In genomic region chr5:146891127-146891526, GRCm38 (mm10) we compare ENCODE assay signal across 8 mouse cellular contexts. TPM values are rescaled to one million over a fixed set of nuclear protein-coding genes. Genes with fewer than 3 reads are reported as not detected.
DNase-seq lines count a peak whose midpoint lies in the region; ATAC-seq and TF ChIP-seq lines count a peak whose summit lies in the region.

No protein-coding gene starts in this region.

- H3K27me3 ChIP-seq in MEL (ENCODE audit: control insufficient read depth in 1 of 2, insufficient read depth in 2 of 2, low read length in 2 of 2), result no peaks in the 10 kb centered on the region
- no peaks in the 10 kb centered on the region for H3K27me3 ChIP-seq in embryonic facial prominence, embryonic 15.5 days
- H3K27me3 ChIP-seq in midbrain, embryonic 13.5 days, result peaks cover 3% of the 10 kb centered on the region; the same call in 1 of the 2 replicates

- no peaks in the 10 kb centered on the region for H3K9me3 ChIP-seq in MEL (replicated peaks; ENCODE audit: insufficient read depth, low read length)
- H3K9me3 ChIP-seq in embryonic facial prominence, embryonic 15.5 days (replicated peaks), result no peaks in the 10 kb centered on the region
- no peaks in the 10 kb centered on the region for H3K9me3 ChIP-seq in midbrain, embryonic 13.5 days

- ATAC-seq in embryonic facial prominence, embryonic 15.5 days (ENCODE audit: insufficient number of reproducible peaks, low FRiP score, low TSS enrichment, low read depth), result no peak
- ATAC-seq in inflammation-experienced regulatory T-cells, adult 6 months, result peak; percentile 52
- 0 out of 2 replicates have a peak, but pooled peaks have one; percentile 27 for ATAC-seq in midbrain, embryonic 13.5 days

- H3K4me1 ChIP-seq in MEL (ENCODE audit: control insufficient read depth in 1 of 2, insufficient read depth in 2 of 2, low read length in 2 of 2), result no peaks in the 10 kb centered on the region
- no peaks in the 10 kb centered on the region for H3K4me1 ChIP-seq in embryonic facial prominence, embryonic 15.5 days
- no peaks in the 10 kb centered on the region for H3K4me1 ChIP-seq in midbrain, embryonic 13.5 days (replicated peaks)

- peak; percentile 4 for TF ChIP-seq RAD21 in MEL (IDR thresholded peaks at IDR 0.05; ENCODE audit: low read depth, low read length)

- no peaks in the 10 kb centered on the region for H3K79me2 ChIP-seq in MEL (ENCODE audit: control insufficient read depth, insufficient read depth, low read length, poor library complexity)

- no peak overlapping the region for H3K9ac ChIP-seq in MEL (ENCODE audit: control insufficient read depth, low read depth, low read length, poor library complexity, severe bottlenecking)
- H3K9ac ChIP-seq in embryonic facial prominence, embryonic 15.5 days, result no peak overlapping the region
- H3K9ac ChIP-seq in midbrain, embryonic 13.5 days (replicated peaks), result no peak overlapping the region

- no peak overlapping the region for H3K4me3 ChIP-seq in MEL (ENCODE audit: control insufficient read depth in 1 of 2, insufficient read depth in 1 of 2, low read depth in 2 of 2, low read length in 2 of 2)
- H3K4me3 ChIP-seq in embryonic facial prominence, embryonic 15.5 days (replicated peaks), result no peak overlapping the region
- H3K4me3 ChIP-seq in midbrain, embryonic 13.5 days (replicated peaks), result no peak overlapping the region

- no peak overlapping the region for H3K27ac ChIP-seq in MEL (ENCODE audit: control insufficient read depth, low read depth, low read length)
- H3K27ac ChIP-seq in embryonic facial prominence, embryonic 15.5 days (replicated peaks), result no peak overlapping the region
- H3K27ac ChIP-seq in midbrain, embryonic 13.5 days, result no peak overlapping the region

- no peak for TF ChIP-seq EP300 in MEL (IDR thresholded peaks at IDR 0.05; ENCODE audit: low read depth in 1 of 2, low read length in 2 of 2)

- H3K36me3 ChIP-seq in MEL (ENCODE audit: control insufficient read depth in 1 of 2, insufficient read depth in 2 of 2, low read length in 2 of 2), result no peaks in the 10 kb centered on the region
- no peaks in the 10 kb centered on the region for H3K36me3 ChIP-seq in embryonic facial prominence, embryonic 15.5 days
- H3K36me3 ChIP-seq in midbrain, embryonic 13.5 days, result no peaks in the 10 kb centered on the region

- TF ChIP-seq CTCF in MEL (IDR thresholded peaks at IDR 0.05 in 2 of 3, conservative IDR thresholded peaks at IDR 0.05 in 1 of 3; ENCODE audit: control insufficient read depth in 1 of 3, insufficient read depth in 1 of 3, low read depth in 2 of 3, low read length in 3 of 3, poor library complexity in 1 of 3, severe bottlenecking in 1 of 3), result peak; percentile 61 to 88 (median 70)

- peak; percentile 18 for DNase-seq in kidney, adult 9 months
- no peak for DNase-seq in kidney, postnatal 10 days
- peak; percentile 62 for DNase-seq in MEL (ENCODE audit: low read depth, low spot score)
- no peak for DNase-seq in adrenal gland, adult 2 months
- no peak for DNase-seq in yolk sac, embryonic 10.5 days (ENCODE audit: low spot score)

- H3K4me2 ChIP-seq in embryonic facial prominence, embryonic 15.5 days (replicated peaks), result peak overlapping the region; percentile 27
- H3K4me2 ChIP-seq in midbrain, embryonic 13.5 days (replicated peaks), result peak overlapping the region; percentile 31; the same call in 1 of the 2 replicates

- TF ChIP-seq POLR2A in MEL (IDR thresholded peaks at IDR 0.05; ENCODE audit: control insufficient read depth in 1 of 2, insufficient read depth in 1 of 2, low read depth in 1 of 2, low read length in 2 of 2, poor library complexity in 1 of 2), result no peak

- WGBS in embryonic facial prominence, embryonic 15.5 days, result 8% methylated on average over 14 of the region's 14 CpGs
- WGBS in midbrain, embryonic 13.5 days, result 11% methylated on average over 14 of the region's 14 CpGs

TF ChIP-seq in MEL, 35 proteins besides CTCF, POLR2A, EP300 and RAD21:
- TF ChIP-seq SMC3 (IDR thresholded peaks at IDR 0.05; ENCODE audit: low read depth, low read length), result peak; percentile 27
- no peak for TF ChIP-seq MYB (IDR thresholded peaks at IDR 0.05; ENCODE audit: low read depth, low read length)
- no peak for TF ChIP-seq USF2 (IDR thresholded peaks at IDR 0.05; ENCODE audit: borderline replicate concordance in 1 of 2, insufficient read depth in 1 of 2, low read depth in 1 of 2, low read length in 2 of 2)
- no peak for TF ChIP-seq CHD2 (IDR thresholded peaks at IDR 0.05; ENCODE audit: low read length)
TF ChIP-seq in MEL: peak in this region for 1.

RNA-seq across cellular contexts. Expression of gene Rasl11a, which starts 46.3 kb away (rescaled TPM):
- total RNA-seq in MEL (2012; rRNA removed), result 1.1 and 1.7 TPM in 2 replicates
- polyA plus RNA-seq in MEL (2012; ENCODE audit: insufficient read depth in 1 of 2, insufficient read length in 2 of 2, low read depth in 1 of 2, low replicate concordance in 2 of 2, missing spikeins in 1 of 2), result 1 to 10 TPM in 1 of 2 experiments, not detected in 1; 2.3 TPM
- 11.2 and 13.0 TPM in 2 replicates for polyA plus RNA-seq in embryonic facial prominence, embryonic 15.5 days (2015; fragmentation: Nextera tagmentation; extraction: Ambion mirVana)
- polyA plus RNA-seq in inflammation-experienced regulatory T-cells, adult 6 months (2017; shearing (Covaris generic)), result 10 to 100 TPM in 1 of 3 experiments, 1 to 10 TPM in 2; 6.9 to 10.7 (median 8.0) TPM
- 11.0 and 12.5 TPM in 2 replicates for polyA plus RNA-seq in midbrain, embryonic 13.5 days (2015; fragmentation: Nextera tagmentation; extraction: Ambion mirVana)
- 10 to 100 TPM in 1 of 2 experiments, 1 to 10 TPM in 1; 8.2 to 12.2 TPM for total RNA-seq in adrenal gland, adult 2 months (2021)
- 7.9 and 8.9 TPM in 2 replicates for polyA plus RNA-seq in adrenal gland, adult 2 months (2012; rRNA removed)

RNA-seq across cellular contexts. Expression of gene Gtf3a, which starts 57.3 kb away (rescaled TPM):
- 173 and 177 TPM in 2 replicates for total RNA-seq in MEL (2012; rRNA removed)
- polyA plus RNA-seq in MEL (2012; ENCODE audit: insufficient read depth in 1 of 2, insufficient read length in 2 of 2, low read depth in 1 of 2, low replicate concordance in 2 of 2, missing spikeins in 1 of 2), result 100 to 1,000 TPM in 1 of 2 experiments, not detected in 1; 204 TPM
- 96.9 and 105 TPM in 2 replicates for polyA plus RNA-seq in embryonic facial prominence, embryonic 15.5 days (2015; fragmentation: Nextera tagmentation; extraction: Ambion mirVana)
- polyA plus RNA-seq in inflammation-experienced regulatory T-cells, adult 6 months (2017; shearing (Covaris generic)), result 10 to 100 TPM; 13.5 to 44.2 (median 38.2) TPM
- 98.2 and 99.9 TPM in 2 replicates for polyA plus RNA-seq in midbrain, embryonic 13.5 days (2015; fragmentation: Nextera tagmentation; extraction: Ambion mirVana)
- total RNA-seq in adrenal gland, adult 2 months (2021), result 10 to 100 TPM; 30.1 to 30.4 TPM
- 47.9 and 51.0 TPM in 2 replicates for polyA plus RNA-seq in adrenal gland, adult 2 months (2012; rRNA removed)

RNA-seq across cellular contexts. Expression of gene Rpl21, which starts 58.4 kb away (rescaled TPM):
- 468 and 508 TPM in 2 replicates for total RNA-seq in MEL (2012; rRNA removed)
- polyA plus RNA-seq in MEL (2012; ENCODE audit: insufficient read depth in 1 of 2, insufficient read length in 2 of 2, low read depth in 1 of 2, low replicate concordance in 2 of 2, missing spikeins in 1 of 2), result 10 to 100 TPM in 1 of 2 experiments, not detected in 1; 70.7 TPM
- 545 and 547 TPM in 2 replicates for polyA plus RNA-seq in embryonic facial prominence, embryonic 15.5 days (2015; fragmentation: Nextera tagmentation; extraction: Ambion mirVana)
- polyA plus RNA-seq in inflammation-experienced regulatory T-cells, adult 6 months (2017; shearing (Covaris generic)), result 1,000 to 10,000 TPM in 1 of 3 experiments, 100 to 1,000 TPM in 2; 475 to 1,461 (median 755) TPM
- polyA plus RNA-seq in midbrain, embryonic 13.5 days (2015; fragmentation: Nextera tagmentation; extraction: Ambion mirVana), result 371 and 386 TPM in 2 replicates
- 100 to 1,000 TPM; 308 to 315 TPM for total RNA-seq in adrenal gland, adult 2 months (2021)
- polyA plus RNA-seq in adrenal gland, adult 2 months (2012; rRNA removed), result 5.2 and 5.3 TPM in 2 replicates

Comparison
In these comparisons a context has a peak if more than half of its experiments do, and no peak if none do; other contexts are left out.
1. DNase-seq: peak in kidney, adult 9 months (single experiment) and MEL (single experiment); none in kidney, postnatal 10 days (single experiment), adrenal gland, adult 2 months (single experiment) and yolk sac, embryonic 10.5 days (single experiment).